Mouse (Mus musculus): ENCODE measurements around the gene Rcl1.

DNA sequence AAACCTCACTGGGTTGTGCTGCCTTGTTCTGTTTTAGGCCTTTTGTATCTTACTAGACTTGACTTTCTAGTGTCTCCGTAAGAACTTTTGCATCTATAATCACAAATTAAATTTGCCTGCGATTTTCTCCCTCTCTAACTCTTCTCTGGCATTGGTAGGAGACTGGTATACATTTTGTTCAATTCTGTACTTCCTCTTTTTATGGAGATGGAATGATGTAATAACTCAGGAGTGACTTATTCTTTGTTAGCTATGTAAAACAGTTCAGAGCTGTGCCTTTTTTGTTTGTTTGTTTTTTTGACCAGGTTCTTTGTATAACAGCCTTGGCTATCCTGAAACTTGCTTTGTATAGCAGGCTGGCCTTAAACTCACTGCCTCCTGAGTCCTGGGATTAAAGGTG is 87.7 kb downstream of the Rcl1 start:
- TF ChIP-seq CTCF (IDR thresholded peaks at IDR 0.05; ENCODE audit: insufficient read depth, low read length): no peak
- TF ChIP-seq POLR2A (IDR thresholded peaks at IDR 0.05; ENCODE audit: borderline replicate concordance, extremely low read depth, low read depth, low read length): no peak
